Mouse (Mus musculus) liver, embryonic 16.5 days (tissue): ENCODE data around the gene Ubqln4. TPM values are rescaled to one million over a fixed set of nuclear protein-coding genes. Genes with fewer than 3 reads are reported as not detected.

ENCODE experiments used
- ATAC-seq: fragments of 200-750 bp; cut with Nextera tagmentation; 2 replicates; pipeline ENCODE4 v1.8.0; 2017; ENCODE audit warnings: low read depth, mild to moderate bottlenecking, moderate number of reproducible peaks, moderate library complexity
- H3K27ac ChIP-seq: fragments of 300-500 bp; sonication (generic); 2 replicates; pipeline ENCODE4 v1.5.1; 2014; ENCODE audit warnings: mild to moderate bottlenecking, low read length
- H3K27me3 ChIP-seq: fragments of 300-500 bp; sonication (generic); 2 replicates; pipeline ENCODE4 v1.6.1; 2014; ENCODE audit warnings: low read depth, low read length, mixed read lengths; ENCODE audit not compliant: control insufficient read depth, insufficient read depth
- H3K36me3 ChIP-seq: fragments of 300-500 bp; sonication (generic); 2 replicates; pipeline ENCODE4 v1.6.1; 2014; ENCODE audit warnings: mild to moderate bottlenecking; ENCODE audit not compliant: control insufficient read depth, insufficient read depth
- H3K4me1 ChIP-seq: fragments of 300-500 bp; sonication (generic); 2 replicates; pipeline ENCODE4 v1.6.1; 2014; ENCODE audit warnings: low read depth, low read length, mixed read lengths; ENCODE audit not compliant: control insufficient read depth
- H3K4me2 ChIP-seq: fragments of 300-500 bp; sonication (generic); 2 replicates; pipeline ENCODE4 v1.6.1; 2014; ENCODE audit warnings: low read depth, low read length, mixed read lengths
- H3K4me3 ChIP-seq: fragments of 300-500 bp; sonication (generic); 2 replicates; pipeline ENCODE4 v1.5.1; 2014; ENCODE audit warnings: low read depth, mild to moderate bottlenecking, low read length
- H3K9ac ChIP-seq: fragments of 300-500 bp; sonication (generic); 2 replicates; pipeline ENCODE4 v1.6.1; 2014; ENCODE audit warnings: low read depth, low read length
- H3K9me3 ChIP-seq: fragments of 300-500 bp; sonication (generic); replicated peaks from 2 replicates; pipeline ENCODE4 v1.6.1; 2016; ENCODE audit warnings: low read length; ENCODE audit not compliant: control insufficient read depth
- WGBS: fragments of 180-500 bp; shearing (Covaris S2); extraction: QIAGEN DNeasy Blood & Tissue Kit; methylation state at CpG from one replicate; pipeline ENCODE4 v1.1.7; 2014; ENCODE audit not compliant: insufficient replicate concordance; 5-methylcytosine and 5-hydroxymethylcytosine counted together
- polyA plus RNA-seq: library from polyadenylated mRNA; unstranded; fragments of >200 nt; fragmentation: Nextera tagmentation; extraction: Ambion mirVana; gene quantifications from 2 replicates; pipeline ENCODE4 v1.2.1, GENCODE M21; 2015

Ubqln4 gene
- polyA plus RNA-seq, result 14.8 and 16.4 TPM in 2 replicates

- Histone ChIP-seq H3K9ac (peak within 1 kb of the TSS; percentile 92), H3K4me3 (peak within 1 kb of the TSS; percentile 95), H3K27me3 (no peaks in the 10 kb centered on the region), H3K36me3 (peaks cover 7% of the 10 kb centered on the region), H3K4me1 (peaks cover 30% of the 10 kb centered on the region), H3K27ac (peak within 1 kb of the TSS; percentile 92), H3K9me3 (no peaks in the 10 kb centered on the region), H3K4me2 (peak within 1 kb of the TSS; percentile 99)
- peak; percentile 83 for ATAC-seq
- WGBS, result under 1% methylated on average over 26 of the region's 37 CpGs
Measured at GRCm38 (mm10) chr3:88553525-88553879, at the start of gene Ubqln4. TSS of gene Ubqln4 (plus strand) at chr3:88553758.

DNA sequence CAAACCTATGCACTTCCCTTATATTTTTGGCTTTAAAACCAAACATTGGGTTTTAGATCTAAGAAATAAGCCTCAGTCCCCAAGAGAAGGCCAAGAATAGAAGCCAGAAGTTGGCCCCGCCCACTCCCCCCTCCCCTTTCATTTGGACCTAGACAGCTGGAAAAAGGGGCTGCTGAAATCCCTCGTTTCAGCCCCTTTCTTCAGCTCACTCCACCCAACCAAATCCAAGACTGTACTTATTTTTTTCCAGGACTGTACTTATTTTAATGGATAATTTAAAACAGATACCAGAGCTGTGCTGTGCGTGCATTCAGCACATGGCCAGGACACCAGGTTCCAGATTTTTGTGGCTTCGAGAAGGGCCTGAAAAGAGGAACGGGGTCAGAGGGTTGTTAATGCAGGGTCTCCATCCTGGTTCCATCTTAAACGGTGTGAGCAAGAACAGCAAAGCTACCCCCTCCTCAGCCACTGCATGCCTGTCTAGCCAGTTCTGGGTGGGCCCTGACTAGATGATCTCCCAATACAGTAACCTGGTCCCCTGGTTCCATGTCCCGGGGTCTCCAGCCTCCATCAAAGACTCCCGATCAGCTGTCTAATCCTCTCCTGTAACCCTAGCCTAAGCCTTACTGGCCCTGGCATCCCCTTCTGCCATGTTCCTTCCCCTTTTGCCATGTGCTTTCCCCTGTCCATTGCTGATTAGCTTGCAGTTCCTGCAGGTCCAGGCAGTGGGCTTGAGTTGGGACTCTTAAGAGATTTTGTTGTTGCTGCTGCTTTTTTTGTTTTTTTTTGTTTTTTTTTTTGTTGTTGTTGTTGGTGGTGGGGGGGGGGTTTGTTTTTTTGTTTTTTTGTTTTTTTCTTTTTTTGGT lies 49.4 kb upstream of the Ubqln4 start:
- H3K4me2 ChIP-seq, result no peak overlapping the region

DNA sequence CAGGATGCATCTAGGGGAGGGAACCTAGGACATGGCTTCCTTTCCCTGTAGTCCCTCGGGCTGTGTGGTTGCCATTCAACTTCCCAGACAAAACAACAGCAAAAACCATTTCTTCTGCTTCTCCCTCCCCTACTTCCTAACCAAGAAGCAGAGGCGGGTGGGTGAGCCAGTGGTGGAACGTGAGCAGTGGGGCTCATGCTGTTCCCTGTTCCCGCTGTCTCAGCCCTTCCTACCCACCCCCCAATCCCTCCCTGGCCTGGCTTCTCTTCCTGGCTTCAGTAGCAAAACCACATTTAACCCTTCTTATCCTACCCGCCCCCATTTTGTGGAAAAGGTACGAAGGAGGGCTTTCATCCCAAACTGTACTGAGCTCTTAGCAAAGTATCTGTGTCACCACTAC lies 48.5 kb upstream of the Ubqln4 start:
- Histone ChIP-seq H3K27ac (no peak overlapping the region), H3K27me3 (no peaks in the 10 kb centered on the region), H3K4me3 (no peak overlapping the region), H3K4me1 (peaks cover 39% of the 10 kb centered on the region), H3K4me2 (no peak overlapping the region), H3K9ac (no peak overlapping the region), H3K9me3 (no peaks in the 10 kb centered on the region), H3K36me3 (no peaks in the 10 kb centered on the region; the same call in 1 of the 2 replicates)
- WGBS, result 61% methylated on average over 6 of the region's 6 CpGs
- no peak for ATAC-seq

More for the DNA sequence above, 49.4 kb upstream of the Ubqln4 start:
- Histone ChIP-seq H3K27ac (no peak overlapping the region), H3K9me3 (no peaks in the 10 kb centered on the region), H3K27me3 (no peaks in the 10 kb centered on the region), H3K36me3 (no peaks in the 10 kb centered on the region; the same call in 1 of the 2 replicates), H3K4me3 (no peak overlapping the region), H3K4me1 (peaks cover 36% of the 10 kb centered on the region), H3K9ac (no peak overlapping the region)
- no peak for ATAC-seq
- WGBS, result 41% methylated on average over 8 of the region's 8 CpGs

GRCm38 (mm10) chr3:88505765-88506164 lies 47.8 kb upstream of the Ubqln4 start:
- Histone ChIP-seq H3K27me3 (no peaks in the 10 kb centered on the region), H3K4me3 (no peak overlapping the region), H3K4me1 (peaks cover 39% of the 10 kb centered on the region), H3K9ac (no peak overlapping the region), H3K9me3 (no peaks in the 10 kb centered on the region), H3K27ac (no peak overlapping the region), H3K36me3 (no peaks in the 10 kb centered on the region), H3K4me2 (no peak overlapping the region)
- WGBS, result 52% methylated on average over 7 of the region's 7 CpGs
- ATAC-seq, result no peak

- Histone ChIP-seq H3K9me3 (no peaks in the 10 kb centered on the region), H3K4me2 (peak overlapping the region; percentile 65), H3K27me3 (0 out of 2 replicates have a peak, but pooled peaks cover 3% of the 10 kb centered on the region), H3K4me3 (peak overlapping the region; percentile 54), H3K36me3 (no peaks in the 10 kb centered on the region), H3K9ac (peak overlapping the region; percentile 34), H3K4me1 (peaks cover 36% of the 10 kb centered on the region), H3K27ac (peak overlapping the region; percentile 76; the same call in 1 of the 2 replicates)
- 49% methylated on average over 3 of the region's 3 CpGs for WGBS
- ATAC-seq, result no peak
Measured at GRCm38 (mm10) chr3:88509250-88509649, 44.3 kb upstream of the Ubqln4 start.

- Histone ChIP-seq H3K9me3 (no peaks in the 10 kb centered on the region), H3K4me1 (peaks cover 37% of the 10 kb centered on the region), H3K9ac (peak within 1 kb of the TSS; percentile 34), H3K27me3 (0 out of 2 replicates have a peak, but pooled peaks cover 4% of the 10 kb centered on the region), H3K36me3 (no peaks in the 10 kb centered on the region), H3K4me3 (peak within 1 kb of the TSS; percentile 54), H3K4me2 (peak within 1 kb of the TSS; percentile 65), H3K27ac (peak within 1 kb of the TSS; percentile 76)
- WGBS, result under 1% methylated on average over 31 of the region's 31 CpGs
- ATAC-seq, result peak; percentile 95
Measured at GRCm38 (mm10) chr3:88509692-88510420, 43.7 kb upstream of the Ubqln4 start, which contains the start of gene Lmna. TSS of gene Lmna (minus strand) at chr3:88509956.

DNA sequence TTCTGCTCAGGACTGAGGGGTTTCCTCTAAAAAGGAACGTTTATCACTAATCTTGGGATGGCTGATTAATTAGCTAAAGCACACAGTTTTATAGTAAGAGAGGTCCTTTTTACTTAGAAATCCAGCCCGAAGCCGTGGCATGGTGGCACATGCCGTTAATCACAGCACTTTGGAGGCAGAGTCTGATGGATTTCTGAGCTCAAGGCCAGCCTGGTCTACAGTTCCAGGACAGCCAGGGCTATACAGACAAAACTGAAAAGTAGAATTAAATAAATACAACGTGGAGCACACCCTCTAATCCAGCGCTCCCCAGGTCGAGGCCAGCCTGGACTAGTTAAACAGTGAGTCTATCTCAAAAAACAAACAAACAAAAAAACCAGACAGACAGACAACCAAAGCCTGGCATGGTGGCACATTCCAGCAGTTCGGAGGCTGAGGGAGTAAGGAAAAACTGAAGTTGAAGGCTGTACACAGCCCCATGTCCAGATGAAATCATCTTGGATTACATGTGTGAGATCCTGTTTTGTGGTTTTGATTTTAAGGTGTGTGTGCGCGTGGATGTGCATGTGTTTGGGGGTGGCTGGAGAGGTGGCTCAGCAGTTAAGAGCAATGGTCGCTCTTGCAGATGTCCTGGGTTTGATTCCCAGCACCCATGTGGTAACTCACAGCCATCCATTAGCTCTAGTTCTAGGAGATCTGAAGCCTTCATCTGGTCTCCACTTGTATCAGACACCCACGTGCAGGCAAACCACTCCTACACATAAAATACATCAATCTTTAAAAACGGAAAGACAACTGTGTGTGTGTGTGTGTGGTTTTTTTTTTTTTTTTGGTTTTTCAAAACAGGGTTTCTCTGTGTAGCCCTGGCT lies 42.9 kb upstream of the Ubqln4 start:
- Histone ChIP-seq H3K36me3 (no peaks in the 10 kb centered on the region), H3K4me3 (peak overlapping the region; percentile 54), H3K27ac (peak overlapping the region; percentile 76), H3K9me3 (no peaks in the 10 kb centered on the region), H3K27me3 (0 out of 2 replicates have a peak, but pooled peaks cover 4% of the 10 kb centered on the region), H3K4me1 (peaks cover 37% of the 10 kb centered on the region), H3K4me2 (peak overlapping the region; percentile 65), H3K9ac (peak overlapping the region; percentile 24; the same call in 1 of the 2 replicates)
- no peak for ATAC-seq
- 38% methylated on average over 13 of the region's 13 CpGs for WGBS

DNA sequence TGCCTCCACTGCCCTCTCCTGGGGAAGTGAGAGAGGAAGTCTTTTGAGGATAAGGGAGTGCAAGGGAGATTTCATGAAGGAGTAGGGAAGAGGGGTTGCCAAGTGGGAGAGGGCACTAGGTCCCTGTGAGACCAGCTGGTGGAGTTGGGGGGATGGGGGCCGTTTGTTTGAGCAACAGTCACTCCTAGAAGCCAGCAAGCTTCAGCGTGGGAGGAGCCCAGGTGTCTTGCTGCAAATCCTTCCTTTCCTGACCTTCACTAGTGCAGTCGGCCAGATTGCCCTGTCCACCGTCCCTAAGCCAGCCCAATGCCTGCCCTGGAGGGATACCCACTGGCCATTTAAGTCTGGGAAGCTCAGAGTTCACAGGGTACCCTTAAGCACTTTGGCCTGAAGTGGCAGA lies 42.0 kb upstream of the Ubqln4 start:
- Histone ChIP-seq H3K9me3 (no peaks in the 10 kb centered on the region), H3K27ac (no peak overlapping the region), H3K4me3 (no peak overlapping the region), H3K4me1 (peaks cover 37% of the 10 kb centered on the region), H3K9ac (no peak overlapping the region), H3K36me3 (no peaks in the 10 kb centered on the region), H3K4me2 (no peak overlapping the region), H3K27me3 (0 out of 2 replicates have a peak, but pooled peaks cover 4% of the 10 kb centered on the region)
- 29% methylated on average over 4 of the region's 4 CpGs for WGBS
- no peak for ATAC-seq
